Mouse (Mus musculus) lung, postnatal 0 days (tissue): Measurements from ENCODE around the gene Zfp385a. TPM values are rescaled to one million over a fixed set of nuclear protein-coding genes. Genes with fewer than 3 reads are reported as not detected.

Source experiments
- ATAC-seq: fragments of 200-750 bp; cut with Nextera tagmentation; 2 replicates; pipeline ENCODE4 v1.8.0; 2017; ENCODE audit warnings: moderate library complexity
- DNase-seq: peaks from one replicate; pipeline ENCODE4 v3.0.0-alpha.2; 2016; ENCODE audit warnings: low spot score
- H3K27ac ChIP-seq: fragments of 300-500 bp; sonication (generic); 2 replicates; pipeline ENCODE4 v1.5.1; 2014; ENCODE audit warnings: antibody characterized with exemption, mild to moderate bottlenecking, low read length, mixed read lengths
- H3K27me3 ChIP-seq: fragments of 300-500 bp; sonication (generic); replicated peaks from 2 replicates; pipeline ENCODE4 v1.6.1; 2014; ENCODE audit warnings: low read length, mixed read lengths; ENCODE audit not compliant: insufficient read depth
- H3K36me3 ChIP-seq: fragments of 300-500 bp; sonication (generic); 2 replicates; pipeline ENCODE4 v1.6.1; 2014; ENCODE audit warnings: low read length, mixed read lengths; ENCODE audit not compliant: insufficient read depth
- H3K4me1 ChIP-seq: fragments of 300-500 bp; sonication (generic); 2 replicates; pipeline ENCODE4 v1.6.1; 2014; ENCODE audit warnings: antibody characterized with exemption, low read depth, low read length, mixed read lengths; ENCODE audit not compliant: insufficient read depth
- H3K4me2 ChIP-seq: fragments of 300-500 bp; sonication (generic); replicated peaks from 2 replicates; pipeline ENCODE4 v1.6.1; 2014; ENCODE audit warnings: low read depth, mild to moderate bottlenecking, low read length, moderate library complexity, mixed read lengths
- H3K4me3 ChIP-seq: fragments of 300-500 bp; sonication (generic); 2 replicates; pipeline ENCODE4 v1.5.1; 2014; ENCODE audit warnings: low read depth, low read length
- H3K9ac ChIP-seq: fragments of 300-500 bp; sonication (generic); replicated peaks from 2 replicates; pipeline ENCODE4 v1.6.1; 2014; ENCODE audit warnings: low read depth, mild to moderate bottlenecking
- H3K9me3 ChIP-seq: fragments of 300-500 bp; sonication (generic); 2 replicates; pipeline ENCODE4 v1.6.1; 2016; ENCODE audit warnings: low read length, mixed read lengths
- CTCF ChIP-seq: IDR thresholded peaks from 2 replicates; pipeline ENCODE4 v1.5.1; 2016; ENCODE audit warnings: antibody characterized with exemption, mild to moderate bottlenecking
- EP300 ChIP-seq: IDR thresholded peaks from 2 replicates; pipeline ENCODE4 v1.6.1; 2016; ENCODE audit warnings: antibody characterized with exemption, mild to moderate bottlenecking, control low read depth
- WGBS: fragments of 180-500 bp; shearing (Covaris S2); extraction: QIAGEN DNeasy Blood & Tissue Kit; methylation state at CpG from one replicate; pipeline ENCODE4 v1.1.7; 2014; 5-methylcytosine and 5-hydroxymethylcytosine counted together
- polyA plus RNA-seq: library from polyadenylated mRNA; unstranded; fragments of >200 nt; fragmentation: Nextera tagmentation; extraction: Ambion mirVana; gene quantifications from 2 replicates; pipeline ENCODE4 v1.2.1, GENCODE M21; 2015

The Zfp385a gene
- polyA plus RNA-seq, 1 experiment from 2014 or later = 6.5 TPM

DNA sequence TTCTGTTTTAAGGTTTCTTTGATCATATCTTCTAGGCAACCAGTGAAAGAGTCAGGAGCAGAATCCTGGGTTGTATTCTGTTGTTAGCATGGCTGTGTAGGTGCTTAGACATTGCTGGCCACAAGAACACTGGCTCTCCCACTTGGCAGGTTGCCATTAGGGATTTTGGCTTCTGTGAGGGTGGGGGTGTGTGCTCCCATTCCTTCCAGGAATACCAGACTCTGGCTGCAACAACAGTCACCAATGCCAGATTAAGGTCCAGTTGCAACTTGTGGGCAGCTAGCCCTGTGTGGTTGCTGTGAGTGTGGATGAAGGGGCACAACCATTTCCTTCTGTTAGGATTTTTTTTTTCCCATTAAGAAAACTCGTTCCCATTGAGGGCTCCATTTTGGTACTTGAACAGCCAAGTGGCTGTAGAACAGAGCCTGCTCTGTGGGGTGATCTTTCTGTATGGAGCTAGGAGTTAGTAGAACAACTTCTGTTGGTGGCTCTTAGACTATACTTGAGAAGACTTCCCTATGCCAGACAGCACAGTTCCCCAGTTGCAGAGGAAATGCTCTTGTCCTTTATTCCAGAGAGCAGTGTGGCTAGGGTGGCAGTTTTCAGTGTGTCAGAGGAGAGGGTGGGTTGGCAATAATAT, 54.0 kb downstream of the Zfp385a start:
- TF ChIP-seq CTCF (no peak), EP300 (no peak)
- Histone ChIP-seq H3K4me3 (no peak overlapping the region), H3K4me2 (no peak overlapping the region), H3K36me3 (no peaks in the 10 kb centered on the region), H3K9ac (no peak overlapping the region), H3K27me3 (no peaks in the 10 kb centered on the region), H3K9me3 (no peaks in the 10 kb centered on the region), H3K27ac (peak overlapping the region; percentile 47), H3K4me1 (peaks cover 3% of the 10 kb centered on the region; the same call in 1 of the 2 replicates)
- 19% methylated on average over 1 of the region's 1 CpGs for WGBS
- peak; percentile 69 for DNase-seq
- ATAC-seq = peak; percentile 29

DNA sequence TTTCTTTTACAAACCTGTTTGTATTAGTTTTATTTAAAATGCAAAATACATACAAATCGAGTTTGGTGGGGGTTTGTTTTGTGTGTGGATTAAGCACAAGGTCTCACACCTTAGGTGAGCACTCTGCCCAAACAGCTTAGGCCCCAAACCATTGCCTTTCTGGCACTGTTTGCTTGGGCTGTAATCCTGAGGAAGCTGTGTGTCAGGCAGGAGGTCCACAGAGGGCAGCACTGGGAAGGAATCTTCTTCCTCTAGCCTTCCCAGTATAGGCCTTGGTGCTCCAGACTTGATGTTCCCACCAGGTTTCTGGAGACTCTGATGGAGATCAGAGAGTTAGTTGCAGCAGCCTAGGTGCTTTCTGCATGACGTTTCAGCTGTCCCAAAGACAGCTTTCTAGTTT, 55.2 kb downstream of the Zfp385a start:
- TF ChIP-seq EP300 (no peak), CTCF (peak; percentile 59)
- Histone ChIP-seq H3K27ac (peak overlapping the region; percentile 47; the same call in 1 of the 2 replicates), H3K9me3 (no peaks in the 10 kb centered on the region), H3K4me2 (no peak overlapping the region), H3K27me3 (no peaks in the 10 kb centered on the region), H3K4me1 (peaks cover 3% of the 10 kb centered on the region; the same call in 1 of the 2 replicates), H3K36me3 (no peaks in the 10 kb centered on the region), H3K9ac (no peak overlapping the region), H3K4me3 (no peak overlapping the region)
- ATAC-seq (peak; percentile 53; the same call in 1 of the 2 replicates), DNase-seq (no peak)
- WGBS = 40% methylated on average over 2 of the region's 2 CpGs

DNA sequence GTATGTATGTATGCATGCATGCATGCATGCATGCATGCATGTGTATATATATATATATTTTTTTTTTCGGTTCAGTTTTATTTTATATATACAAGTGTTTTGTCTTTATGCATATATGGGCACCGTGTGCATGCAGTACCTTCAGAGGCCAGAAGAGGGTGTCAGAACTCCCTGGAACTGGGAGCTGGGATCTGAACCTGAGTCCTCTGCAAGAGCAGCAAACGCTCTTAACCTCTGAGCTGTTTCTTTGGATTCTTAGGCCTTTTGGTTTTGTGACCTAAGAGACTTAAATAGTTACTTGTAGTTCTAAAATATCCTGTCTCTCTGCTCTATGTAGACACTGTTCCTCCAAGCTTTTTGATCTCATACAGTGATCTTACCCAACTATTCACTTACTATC, 55.8 kb downstream of the Zfp385a start:
- Histone ChIP-seq H3K36me3 (no peaks in the 10 kb centered on the region), H3K4me1 (peaks cover 3% of the 10 kb centered on the region; the same call in 1 of the 2 replicates), H3K27me3 (no peaks in the 10 kb centered on the region), H3K4me2 (no peak overlapping the region), H3K4me3 (no peak overlapping the region), H3K9me3 (no peaks in the 10 kb centered on the region), H3K27ac (no peak overlapping the region), H3K9ac (no peak overlapping the region)
- ATAC-seq = no peak
- 56% methylated on average over 3 of the region's 3 CpGs for WGBS
- TF ChIP-seq EP300 = no peak
- TF ChIP-seq CTCF = peak; percentile 78
- peak; percentile 60 for DNase-seq

DNA sequence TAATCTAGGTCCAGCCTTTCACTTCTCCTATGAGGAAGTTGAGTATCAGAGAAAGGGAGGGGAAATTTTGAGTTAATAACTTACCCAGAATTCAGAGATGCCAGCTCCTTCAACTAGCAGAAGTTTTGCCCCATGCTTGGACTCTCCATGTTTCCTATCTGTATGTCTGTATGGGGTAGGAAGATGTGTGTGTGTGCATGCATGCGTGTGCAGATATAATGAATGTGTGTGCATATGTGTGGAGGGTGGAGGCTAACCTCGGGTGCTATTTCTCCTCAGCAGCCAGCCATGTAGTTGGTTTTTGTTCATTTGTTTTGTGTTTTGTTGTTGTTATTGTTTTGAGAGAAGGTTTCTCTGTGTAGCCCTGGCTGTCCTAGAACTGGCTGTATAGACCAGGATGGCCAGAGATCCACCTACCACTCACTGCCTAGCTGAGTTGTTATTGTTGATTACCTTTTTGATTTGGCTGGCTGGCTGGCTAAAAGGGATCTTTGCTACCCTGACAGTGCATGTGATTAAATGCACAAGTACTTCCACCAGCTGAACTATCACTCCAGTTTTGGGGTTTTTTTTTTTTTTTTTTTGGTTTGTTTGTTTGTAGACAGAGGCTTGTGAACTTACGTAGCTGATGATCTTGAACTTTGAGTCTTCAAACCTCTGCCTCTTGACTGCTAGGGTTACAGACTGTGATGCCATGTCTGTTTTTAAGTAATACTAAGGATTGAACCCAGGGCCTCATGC, 58.3 kb downstream of the Zfp385a start:
- peaks cover 3% of the 10 kb centered on the region; the same call in 1 of the 2 replicates for H3K4me1 ChIP-seq
- no peaks in the 10 kb centered on the region for H3K36me3 ChIP-seq
- H3K9me3 ChIP-seq = no peaks in the 10 kb centered on the region
- DNase-seq (no peak), ATAC-seq (no peak)
- no peak overlapping the region for H3K4me3 ChIP-seq
- TF ChIP-seq EP300 (no peak), CTCF (no peak)
- H3K27me3 ChIP-seq = no peaks in the 10 kb centered on the region
- no peak overlapping the region for H3K4me2 ChIP-seq
- 96% methylated on average over 3 of the region's 3 CpGs for WGBS
- no peak overlapping the region for H3K27ac ChIP-seq
- H3K9ac ChIP-seq = no peak overlapping the region

DNA sequence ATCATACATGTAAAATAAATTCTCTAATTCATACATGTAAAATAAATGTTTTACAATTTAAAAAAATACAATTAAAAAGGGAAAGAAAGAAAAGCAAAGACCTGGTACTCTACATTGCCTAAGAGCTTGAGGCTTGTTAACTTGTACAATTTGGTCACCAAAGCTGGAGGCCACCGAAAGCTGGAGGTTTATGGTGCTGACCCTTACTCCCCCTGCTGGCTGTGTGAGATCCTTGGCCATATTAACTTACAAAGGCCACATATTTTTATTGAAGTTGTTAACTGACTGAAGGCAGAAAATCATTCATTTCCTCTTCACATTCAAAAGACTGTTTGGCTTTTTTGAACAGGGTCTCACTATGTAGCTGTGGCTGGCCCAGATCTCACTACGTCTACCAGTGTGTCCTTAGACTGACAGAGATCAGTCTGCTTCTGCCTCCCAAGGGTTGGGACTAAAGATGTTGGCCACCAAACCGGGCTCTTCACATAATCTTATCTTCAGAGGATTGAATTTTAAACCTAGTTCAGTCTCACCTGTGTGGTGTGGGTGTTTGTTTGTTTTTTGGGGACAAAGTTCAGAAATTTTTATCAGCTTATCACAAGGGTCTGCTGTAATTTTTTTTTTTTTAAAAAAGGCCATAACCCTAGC, 59.0 kb downstream of the Zfp385a start:
- no peaks in the 10 kb centered on the region for H3K36me3 ChIP-seq
- ATAC-seq (peak; percentile 63), DNase-seq (peak; percentile 87)
- H3K9ac ChIP-seq = no peak overlapping the region
- no peak overlapping the region for H3K4me3 ChIP-seq
- TF ChIP-seq EP300 (no peak), CTCF (peak; percentile 82)
- H3K27ac ChIP-seq = no peak overlapping the region
- peaks cover under 1% of the 10 kb centered on the region; the same call in 1 of the 2 replicates for H3K4me1 ChIP-seq
- 44% methylated on average over 3 of the region's 3 CpGs for WGBS
- no peak overlapping the region for H3K4me2 ChIP-seq
- no peaks in the 10 kb centered on the region for H3K27me3 ChIP-seq
- no peaks in the 10 kb centered on the region for H3K9me3 ChIP-seq

DNA sequence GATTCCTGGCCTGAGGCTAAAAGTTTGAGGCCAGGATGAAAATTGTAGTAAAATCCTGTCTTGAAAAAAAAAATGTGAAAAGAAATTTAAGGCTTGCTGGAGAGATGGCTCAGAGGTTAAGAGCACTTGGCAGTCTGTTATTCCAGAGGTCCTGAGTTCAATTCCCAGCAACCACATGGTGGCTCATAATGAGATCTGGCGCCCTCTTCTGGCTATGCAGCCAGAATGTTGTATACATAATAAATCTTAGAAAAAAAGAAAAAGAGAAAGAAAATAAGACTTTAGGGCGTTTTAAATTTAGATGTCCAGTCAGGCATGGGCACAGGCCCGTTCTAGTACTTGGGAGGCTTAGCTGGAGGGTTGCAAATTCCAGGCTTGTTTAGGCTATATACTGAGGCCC, 60.1 kb downstream of the Zfp385a start:
- TF ChIP-seq CTCF = peak; percentile 61
- TF ChIP-seq EP300 = no peak
- Histone ChIP-seq H3K36me3 (no peaks in the 10 kb centered on the region), H3K9ac (no peak overlapping the region), H3K4me2 (no peak overlapping the region), H3K27me3 (no peaks in the 10 kb centered on the region), H3K27ac (no peak overlapping the region), H3K9me3 (no peaks in the 10 kb centered on the region), H3K4me3 (no peak overlapping the region), H3K4me1 (no peaks in the 10 kb centered on the region)
- ATAC-seq (no peak), DNase-seq (peak; percentile 49)
- WGBS = 51% methylated on average over 3 of the region's 3 CpGs
